Mouse (Mus musculus): ENCODE measurements at regions not wholly inside any gene's neighbourhood (a gene's known extent, or its start where the extent isn't known, plus 50 kb on each side); places are given as distances from the start of the nearest gene placed in this dataset.

GRCm38 (mm10) chr14:66584699-66585098 lies 575.7 kb upstream of the Gulo start:
- WGBS: 80% methylated on average over 4 of the region's 4 CpGs
- Histone ChIP-seq H3K4me3 (ENCODE audit: low read depth, low read length) (no peak overlapping the region), H3K27ac (ENCODE audit: low read depth, low read length) (no peak overlapping the region), H3K9me3 (ENCODE audit: control insufficient read depth) (no peaks in the 10 kb centered on the region), H3K9ac (ENCODE audit: low read depth, low read length) (no peak overlapping the region), H3K4me2 (replicated peaks; ENCODE audit: low read depth) (no peak overlapping the region), H3K4me1 (replicated peaks; ENCODE audit: control insufficient read depth, insufficient read depth, low read length) (no peaks in the 10 kb centered on the region), H3K27me3 (replicated peaks; ENCODE audit: control insufficient read depth, insufficient read depth, low read length) (no peaks in the 10 kb centered on the region), H3K36me3 (ENCODE audit: control insufficient read depth, insufficient read depth) (no peaks in the 10 kb centered on the region)
- TF ChIP-seq CTCF (IDR thresholded peaks at IDR 0.05; ENCODE audit: low read depth): no peak
- no peak for ATAC-seq

- no peaks in the 10 kb centered on the region for H3K9me3 ChIP-seq (ENCODE audit: control insufficient read depth)
- no peak for TF ChIP-seq CTCF (IDR thresholded peaks at IDR 0.05; ENCODE audit: low read depth)
- no peak for ATAC-seq
- no peak overlapping the region for H3K4me2 ChIP-seq (replicated peaks; ENCODE audit: low read depth)
- H3K27ac ChIP-seq (ENCODE audit: low read depth, low read length): no peak overlapping the region
- 59% methylated on average over 6 of the region's 6 CpGs for WGBS
- no peaks in the 10 kb centered on the region for H3K36me3 ChIP-seq (ENCODE audit: control insufficient read depth, insufficient read depth)
- no peaks in the 10 kb centered on the region for H3K27me3 ChIP-seq (replicated peaks; ENCODE audit: control insufficient read depth, insufficient read depth, low read length)
- no peak overlapping the region for H3K4me3 ChIP-seq (ENCODE audit: low read depth, low read length)
- H3K9ac ChIP-seq (ENCODE audit: low read depth, low read length): no peak overlapping the region
- H3K4me1 ChIP-seq (replicated peaks; ENCODE audit: control insufficient read depth, insufficient read depth, low read length): no peaks in the 10 kb centered on the region
These were observed 571.0 kb upstream of the Gulo start for GRCm38 (mm10) chr14:66579904-66580492.

- Histone ChIP-seq H3K27me3 (replicated peaks; ENCODE audit: control insufficient read depth, insufficient read depth, low read length) (no peaks in the 10 kb centered on the region), H3K4me1 (replicated peaks; ENCODE audit: control insufficient read depth, insufficient read depth, low read length) (no peaks in the 10 kb centered on the region), H3K36me3 (ENCODE audit: control insufficient read depth, insufficient read depth) (no peaks in the 10 kb centered on the region), H3K4me2 (replicated peaks; ENCODE audit: low read depth) (no peak overlapping the region), H3K27ac (ENCODE audit: low read depth, low read length) (no peak overlapping the region), H3K9ac (ENCODE audit: low read depth, low read length) (no peak overlapping the region), H3K9me3 (ENCODE audit: control insufficient read depth) (no peaks in the 10 kb centered on the region), H3K4me3 (ENCODE audit: low read depth, low read length) (no peak overlapping the region)
- no peak for TF ChIP-seq CTCF (IDR thresholded peaks at IDR 0.05; ENCODE audit: low read depth)
- WGBS: 76% methylated on average over 10 of the region's 10 CpGs
- no peak for ATAC-seq
These were observed 557.6 kb upstream of the Gulo start for GRCm38 (mm10) chr14:66566600-66566999.

- no peak for ATAC-seq
- H3K27me3 ChIP-seq (replicated peaks; ENCODE audit: control insufficient read depth, insufficient read depth, low read length): no peaks in the 10 kb centered on the region
- H3K9me3 ChIP-seq (ENCODE audit: control insufficient read depth): no peaks in the 10 kb centered on the region
- no peak overlapping the region for H3K4me2 ChIP-seq (replicated peaks; ENCODE audit: low read depth)
- TF ChIP-seq CTCF (IDR thresholded peaks at IDR 0.05; ENCODE audit: low read depth): no peak
- H3K9ac ChIP-seq (ENCODE audit: low read depth, low read length): no peak overlapping the region
- no peak overlapping the region for H3K4me3 ChIP-seq (ENCODE audit: low read depth, low read length)
- no peaks in the 10 kb centered on the region for H3K36me3 ChIP-seq (ENCODE audit: control insufficient read depth, insufficient read depth)
- H3K4me1 ChIP-seq (replicated peaks; ENCODE audit: control insufficient read depth, insufficient read depth, low read length): no peaks in the 10 kb centered on the region
- 68% methylated on average over 3 of the region's 4 CpGs for WGBS
- H3K27ac ChIP-seq (ENCODE audit: low read depth, low read length): no peak overlapping the region
These were observed 553.7 kb upstream of the Gulo start for GRCm38 (mm10) chr14:66562744-66563143.

- H3K9me3 ChIP-seq (ENCODE audit: control insufficient read depth): no peaks in the 10 kb centered on the region
- H3K27me3 ChIP-seq (replicated peaks; ENCODE audit: control insufficient read depth, insufficient read depth, low read length): no peaks in the 10 kb centered on the region
- no peak overlapping the region for H3K9ac ChIP-seq (ENCODE audit: low read depth, low read length)
- no peak for TF ChIP-seq CTCF (IDR thresholded peaks at IDR 0.05; ENCODE audit: low read depth)
- H3K4me2 ChIP-seq (replicated peaks; ENCODE audit: low read depth): no peak overlapping the region
- H3K27ac ChIP-seq (ENCODE audit: low read depth, low read length): no peak overlapping the region
- no peaks in the 10 kb centered on the region for H3K4me1 ChIP-seq (replicated peaks; ENCODE audit: control insufficient read depth, insufficient read depth, low read length)
- H3K36me3 ChIP-seq (ENCODE audit: control insufficient read depth, insufficient read depth): no peaks in the 10 kb centered on the region
- 80% methylated on average over 3 of the region's 3 CpGs for WGBS
- no peak overlapping the region for H3K4me3 ChIP-seq (ENCODE audit: low read depth, low read length)
- ATAC-seq: no peak
These were observed 552.7 kb upstream of the Gulo start for GRCm38 (mm10) chr14:66561715-66562114.

GRCm38 (mm10) chr14:66561042-66561590 lies 552.1 kb upstream of the Gulo start:
- Histone ChIP-seq H3K4me2 (replicated peaks; ENCODE audit: low read depth) (no peak overlapping the region), H3K36me3 (ENCODE audit: control insufficient read depth, insufficient read depth) (no peaks in the 10 kb centered on the region), H3K27ac (ENCODE audit: low read depth, low read length) (no peak overlapping the region), H3K27me3 (replicated peaks; ENCODE audit: control insufficient read depth, insufficient read depth, low read length) (no peaks in the 10 kb centered on the region), H3K4me3 (ENCODE audit: low read depth, low read length) (no peak overlapping the region), H3K9me3 (ENCODE audit: control insufficient read depth) (no peaks in the 10 kb centered on the region), H3K4me1 (replicated peaks; ENCODE audit: control insufficient read depth, insufficient read depth, low read length) (no peaks in the 10 kb centered on the region), H3K9ac (ENCODE audit: low read depth, low read length) (no peak overlapping the region)
- no peak for ATAC-seq
- TF ChIP-seq CTCF (IDR thresholded peaks at IDR 0.05; ENCODE audit: low read depth): no peak
- WGBS: 84% methylated on average over 5 of the region's 5 CpGs
